Mouse (Mus musculus): ENCODE measurements around the gene A3galt2.
A peak's percentile ranks its signal among the peaks of the same experiment; 100 is the strongest.

The A3galt2 gene

DNA sequence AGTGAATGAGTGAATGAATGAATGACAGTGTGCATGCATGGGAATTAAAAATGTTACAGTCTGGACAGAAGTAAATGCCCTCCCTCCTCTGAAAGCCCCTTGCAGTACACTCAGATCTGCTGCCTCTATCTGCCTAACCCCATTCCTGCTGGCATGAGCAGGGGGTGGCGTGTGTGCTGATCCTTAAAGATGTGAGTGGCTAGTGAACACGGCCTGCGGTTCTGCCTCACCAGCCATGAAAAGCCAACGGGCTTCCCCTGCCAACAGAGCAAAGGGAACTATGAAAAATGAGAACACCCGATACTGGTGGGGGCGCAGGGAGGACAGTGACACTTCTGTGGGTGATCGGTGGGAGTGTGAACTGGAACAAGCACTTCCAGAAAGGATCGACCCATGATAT, 41.6 kb downstream of the A3galt2 start:
- DNase-seq (ENCODE audit: low spot score) = no peak

DNA sequence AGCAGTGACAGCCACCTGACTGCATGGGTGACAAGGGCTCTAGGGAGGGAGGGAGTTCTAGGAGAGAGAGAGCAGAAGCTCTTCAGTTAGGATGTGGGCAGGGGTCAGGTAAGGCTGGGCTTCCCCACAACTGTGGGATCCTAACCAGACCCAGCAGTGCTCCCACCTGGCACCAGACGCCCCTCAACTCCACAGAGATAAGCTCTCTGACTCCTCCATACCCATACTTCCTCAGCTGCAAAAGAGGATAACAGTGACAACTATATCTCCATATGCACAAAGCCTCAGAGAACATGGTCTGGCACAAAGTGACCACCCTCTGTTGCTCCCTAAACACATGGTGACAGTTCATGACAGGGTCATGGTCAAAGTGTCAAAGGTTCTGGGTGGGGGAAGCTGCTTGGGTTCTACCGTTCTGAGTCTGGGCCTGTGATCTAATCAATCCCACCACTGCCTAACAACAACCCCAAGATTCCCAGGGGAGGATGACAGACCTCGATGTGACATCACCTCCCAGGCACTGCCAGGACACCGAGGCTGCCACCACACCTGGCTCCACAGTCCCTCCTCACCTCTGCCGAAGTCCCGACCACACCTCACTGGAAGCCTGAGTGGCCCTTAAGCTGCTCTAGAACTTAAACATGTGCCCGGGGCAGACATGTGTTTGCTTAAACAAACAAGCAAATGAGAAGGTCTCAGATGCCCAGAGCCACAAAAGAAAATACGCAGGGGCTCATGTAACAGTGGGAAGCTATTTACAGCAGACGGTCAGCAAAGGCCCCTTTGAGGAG, 46.7 kb downstream of the A3galt2 start:
- no peak for DNase-seq (ENCODE audit: low spot score)

DNA sequence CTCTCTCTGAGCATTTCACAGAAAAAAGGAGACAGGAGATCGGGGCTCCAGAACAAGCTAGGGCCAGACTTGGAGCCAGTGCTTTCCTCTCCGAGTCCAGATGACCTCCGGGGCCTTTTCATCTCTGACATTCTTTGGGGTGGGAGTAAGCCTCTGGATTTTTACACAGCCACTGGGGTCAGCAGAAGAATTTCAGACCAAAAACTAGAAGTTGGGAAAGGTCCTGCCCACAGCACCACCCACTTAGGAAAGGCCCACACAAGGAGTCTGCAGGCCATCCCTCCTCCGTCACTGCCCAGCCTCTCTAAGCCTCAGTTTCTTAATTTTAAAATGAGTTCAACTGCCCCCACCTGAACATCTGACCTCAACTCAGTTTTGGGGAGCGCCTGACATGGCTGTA, 48.4 kb downstream of the A3galt2 start:
- DNase-seq (ENCODE audit: low spot score) = no peak

DNA sequence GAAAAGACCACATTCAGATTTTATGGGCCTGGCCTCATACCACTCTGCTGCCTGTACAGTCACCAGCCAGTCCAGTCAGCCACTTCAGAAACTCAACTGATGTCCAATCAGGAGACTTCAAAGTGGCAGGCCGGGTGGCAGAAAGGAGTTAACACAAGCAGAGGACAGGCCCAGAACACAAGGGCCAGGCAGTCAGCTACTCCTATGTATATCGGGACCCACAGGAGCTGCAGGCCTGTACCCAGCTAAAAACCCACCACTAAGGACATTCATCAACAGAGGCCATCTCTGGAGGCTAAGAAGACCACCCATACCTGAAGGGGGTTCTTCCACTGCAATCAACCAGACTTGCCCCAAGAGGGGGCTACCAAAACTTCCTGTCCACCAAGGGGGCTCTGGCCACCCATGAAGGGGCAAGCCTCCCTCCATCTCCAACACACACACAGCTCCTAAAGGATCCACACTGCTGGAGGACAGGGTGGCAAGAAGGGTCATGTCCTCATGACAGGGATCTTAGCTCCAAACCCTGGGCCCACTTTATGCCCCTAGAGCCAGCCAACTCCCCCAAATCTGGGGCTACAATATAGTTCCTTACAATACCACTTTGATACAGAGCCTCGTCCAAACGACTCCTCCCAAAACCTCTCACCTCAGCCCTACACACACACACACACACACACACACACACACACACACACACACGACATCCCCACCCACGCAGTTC, 49.4 kb downstream of the A3galt2 start:
- no peak for DNase-seq (ENCODE audit: low spot score)

DNA sequence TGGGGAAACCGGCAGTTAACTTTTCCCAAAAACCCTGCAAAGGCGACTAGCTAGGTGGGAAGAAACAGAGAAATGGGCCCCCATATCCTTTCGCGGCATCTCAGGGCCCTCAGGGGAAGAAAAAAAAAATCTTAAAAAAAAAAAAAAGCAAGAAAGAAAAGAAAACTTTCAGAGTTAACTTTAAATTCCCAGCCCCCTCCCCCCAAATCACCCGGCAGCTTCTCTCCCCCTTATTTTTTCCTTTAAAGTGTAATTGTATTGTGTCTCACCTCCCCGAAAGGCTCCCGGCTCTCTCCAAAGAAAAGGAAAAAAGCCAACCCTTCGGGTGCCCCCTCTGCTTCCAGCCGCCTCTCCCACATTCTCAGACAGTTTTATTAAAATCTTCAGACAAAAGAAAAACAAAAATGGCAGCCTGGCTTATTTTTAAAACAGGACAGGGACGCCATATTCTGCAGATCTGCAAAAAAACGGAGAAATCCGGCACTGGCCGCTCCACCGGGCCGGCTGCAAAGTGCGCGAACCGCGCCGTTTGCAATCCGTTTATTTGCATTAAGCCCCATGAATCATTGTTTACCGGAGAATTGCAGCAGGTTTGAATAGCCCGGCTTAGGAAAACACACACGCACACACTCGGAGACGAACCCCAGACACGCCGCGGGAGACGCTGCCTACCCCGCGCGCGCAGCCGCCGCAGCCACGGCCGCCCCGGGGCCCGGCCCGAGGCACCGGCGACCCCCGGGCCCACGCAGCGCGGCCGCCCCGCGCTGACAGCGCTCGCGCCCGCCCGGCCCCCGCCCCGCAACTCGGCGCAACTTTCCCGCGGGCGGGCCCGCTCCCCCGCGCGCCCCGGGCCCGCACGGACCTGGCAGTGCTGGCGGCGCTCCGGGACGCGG, 50.2 kb downstream of the A3galt2 start:
- DNase-seq (ENCODE audit: low spot score) = no peak

DNA sequence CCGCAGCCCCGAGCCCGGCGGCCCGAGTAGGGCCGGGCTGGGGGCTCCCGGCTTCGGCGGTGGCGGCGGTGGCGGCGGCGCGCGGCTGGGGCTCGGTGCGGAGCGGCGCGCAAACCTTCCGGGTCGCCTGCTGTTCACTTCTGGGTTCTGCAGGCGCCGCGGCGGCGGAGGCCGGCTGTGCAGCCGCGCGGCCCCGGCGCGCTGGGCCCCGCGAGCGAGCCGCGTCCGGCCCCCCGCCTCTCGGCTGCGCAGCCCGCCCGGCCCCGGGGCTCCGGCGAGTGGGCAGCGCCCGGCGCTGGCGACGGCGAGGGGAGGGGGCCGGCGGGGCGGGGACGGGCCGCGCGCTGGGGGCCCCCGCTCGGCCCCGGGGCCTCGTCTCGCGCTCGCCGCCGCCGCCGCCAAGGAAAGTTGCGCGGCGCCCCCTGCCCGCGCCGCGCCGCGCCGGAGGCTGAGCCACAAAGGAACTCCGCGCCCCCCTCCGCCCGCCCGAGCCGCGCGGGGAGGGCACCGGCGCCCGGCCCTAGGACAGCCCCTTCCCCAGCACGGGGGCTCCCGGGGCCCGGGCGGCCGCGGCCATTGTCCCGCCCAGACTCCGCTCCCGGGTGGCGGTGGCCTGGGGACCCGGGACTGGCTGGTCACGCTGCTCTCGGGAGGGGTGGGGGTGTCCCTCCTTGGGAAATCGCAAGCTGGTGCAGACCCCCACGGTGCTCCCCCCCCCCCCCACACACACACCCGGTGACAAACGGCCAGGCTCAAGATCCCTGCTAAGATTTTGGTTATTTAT, 51.1 kb downstream of the A3galt2 start, which contains the start of gene Zfp362:
Zfp362 (minus strand) TSS at position 3 of the 784 bp plus-strand sequence.
- DNase-seq (ENCODE audit: low spot score) = peak; percentile 73

DNA sequence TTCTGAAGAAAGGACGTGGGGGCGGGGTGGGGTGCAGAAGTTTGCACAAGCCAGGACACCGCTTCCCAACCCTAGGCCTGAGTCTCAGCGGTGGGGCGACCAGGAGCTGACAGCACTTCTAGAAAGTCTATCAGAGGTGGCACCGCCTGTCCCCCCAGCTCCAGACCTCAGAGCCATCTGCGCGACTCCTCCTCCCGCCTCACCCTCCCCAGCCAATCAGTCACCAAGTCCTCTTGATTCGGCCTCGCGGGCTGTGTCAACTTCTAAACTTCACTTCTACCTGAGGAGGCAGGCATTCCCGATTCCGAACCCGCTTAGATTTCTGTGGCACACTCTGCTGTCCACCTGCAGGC, 51.6 kb downstream of the A3galt2 start:
- DNase-seq (ENCODE audit: low spot score) = peak; percentile 82

DNA sequence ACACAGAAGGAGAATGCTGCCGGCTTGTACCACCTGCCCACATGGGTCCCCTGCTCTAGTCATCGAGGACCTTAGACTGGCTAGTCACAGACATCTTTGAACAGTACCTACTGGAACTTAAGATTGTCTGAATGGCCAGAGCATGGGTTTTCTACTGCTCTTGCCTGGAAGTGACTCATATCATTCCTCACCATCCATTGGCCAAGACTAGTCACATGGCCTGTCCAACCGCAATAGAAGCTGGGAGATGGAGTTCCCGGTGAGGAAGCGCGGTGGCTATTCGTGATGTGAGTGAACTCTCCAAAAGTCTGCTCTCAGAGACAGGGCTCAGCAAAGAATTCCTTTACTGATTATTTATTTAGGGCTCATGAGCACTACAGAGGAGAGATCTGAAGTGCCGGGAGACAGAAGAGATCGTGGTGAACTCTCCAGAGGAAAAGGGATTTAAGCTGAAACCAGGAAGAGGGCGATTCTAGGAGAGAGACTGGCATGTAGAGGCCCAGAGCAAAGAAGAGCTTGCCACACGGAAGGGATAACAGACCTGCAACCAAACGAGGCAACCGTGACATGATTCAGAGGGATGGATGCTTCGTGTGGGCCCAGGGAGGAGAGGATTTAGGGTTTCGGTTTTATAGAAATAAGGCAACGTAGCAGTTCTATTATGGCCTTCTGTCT, 56.4 kb downstream of the A3galt2 start:
- DNase-seq (ENCODE audit: low spot score) = peak; percentile 76

DNA sequence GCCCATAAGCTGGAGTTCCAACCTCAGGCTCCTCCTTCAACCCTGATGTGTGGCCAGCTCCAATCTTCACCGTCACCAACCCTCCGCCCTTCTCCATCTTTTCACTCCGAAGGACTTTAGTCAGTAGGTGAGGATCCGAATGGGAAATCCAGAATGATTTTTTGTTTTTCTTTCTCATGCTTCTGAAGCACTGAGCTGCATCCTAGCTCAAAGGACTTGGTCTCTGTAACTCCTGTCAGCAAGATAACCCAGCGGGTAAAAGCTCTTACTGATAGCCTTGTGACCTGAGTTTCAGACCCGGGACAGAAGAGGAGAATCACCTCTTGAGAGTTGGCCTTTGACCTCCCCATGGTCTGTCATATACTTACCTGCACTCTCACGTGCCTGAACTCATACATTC, 61.8 kb downstream of the A3galt2 start:
- no peak for DNase-seq (ENCODE audit: low spot score)

All from testis, postnatal 10 days (tissue).